Mouse (Mus musculus) thymus, adult 2 months (tissue): ENCODE data around the gene Stip1. TPM values are rescaled to one million over a fixed set of nuclear protein-coding genes. Genes with fewer than 3 reads are reported as not detected.
"Not testable (repeated sequence)": the region's sequence is repeated elsewhere in the genome, so short reads cannot be mapped to it uniquely, and the experiment has no call there.

Experiments
- DNase-seq: peaks from one replicate; pipeline ENCODE4 v3.0.0; 2021
- H3K27ac ChIP-seq: fragments of 200-500 bp; 2 replicates; pipeline ENCODE4 v1.5.1; 2012; ENCODE audit warnings: low read length, control low read depth; ENCODE audit not compliant: control insufficient read depth, insufficient read depth
- H3K27me3 ChIP-seq: fragments of 200-500 bp; 2 replicates; pipeline ENCODE4 v1.6.1; 2012; ENCODE audit warnings: mild to moderate bottlenecking, low read length, moderate library complexity, mixed read lengths; ENCODE audit not compliant: control insufficient read depth, insufficient read depth
- H3K36me3 ChIP-seq: fragments of 200-500 bp; 2 replicates; pipeline ENCODE4 v1.6.1; 2012; ENCODE audit warnings: mild to moderate bottlenecking, low read length, moderate library complexity; ENCODE audit not compliant: control insufficient read depth, insufficient read depth
- H3K4me1 ChIP-seq: fragments of 200-500 bp; replicated peaks from 2 replicates; pipeline ENCODE4 v1.6.1; 2012; ENCODE audit warnings: low read length; ENCODE audit not compliant: control insufficient read depth, insufficient read depth
- H3K4me3 ChIP-seq: fragments of 200-500 bp; 2 replicates; pipeline ENCODE4 v1.5.1; 2012; ENCODE audit warnings: mild to moderate bottlenecking, low read length, control low read depth, moderate library complexity; ENCODE audit not compliant: control insufficient read depth, insufficient read depth
- CTCF ChIP-seq: fragments of 200-500 bp; IDR thresholded peaks from 2 replicates; pipeline ENCODE4 v1.5.1; 2012; ENCODE audit warnings: mild to moderate bottlenecking, control low read depth, low read length, moderate library complexity, borderline replicate concordance; ENCODE audit not compliant: control insufficient read depth, poor library complexity, insufficient read depth; ENCODE audit errors: extremely low read depth
- POLR2A ChIP-seq: fragments of 200-500 bp; IDR thresholded peaks from 2 replicates; pipeline ENCODE4 v1.6.1; 2012; ENCODE audit warnings: mild to moderate bottlenecking, low read length, control low read depth, moderate library complexity; ENCODE audit not compliant: control insufficient read depth, poor library complexity, insufficient read depth; ENCODE audit errors: extremely low read depth
- WGBS: fragments of 180-500 bp; shearing (Covaris S2); methylation state at CpG from one replicate; pipeline ENCODE4 v1.1.7; 2018; 5-methylcytosine and 5-hydroxymethylcytosine counted together
- polyA plus RNA-seq: library from polyadenylated mRNA; depleted of rRNA; stranded (reverse); fragments of >200 nt; gene quantifications from 2 replicates; pipeline ENCODE4 v1.2.3, GENCODE M21; 2012

Gene Stip1
- polyA plus RNA-seq, 1 experiment: 87.4 TPM

GRCm38 (mm10) chr19:7055173-7055572, 15.4 kb upstream of the Stip1 start:
- Histone ChIP-seq H3K27me3 (no peaks in the 10 kb centered on the region), H3K4me3 (no peak overlapping the region), H3K27ac (no peak overlapping the region), H3K36me3 (no peaks in the 10 kb centered on the region), H3K4me1 (peaks cover 18% of the 10 kb centered on the region)
- no peak for DNase-seq
- WGBS: 65% methylated on average over 3 of the region's 3 CpGs
- TF ChIP-seq CTCF: no peak

- Histone ChIP-seq H3K36me3 (no peaks in the 10 kb centered on the region), H3K27ac (no peak overlapping the region), H3K4me1 (peaks cover 18% of the 10 kb centered on the region), H3K27me3 (no peaks in the 10 kb centered on the region), H3K4me3 (no peak overlapping the region)
- TF ChIP-seq POLR2A: no peak
- no peak for DNase-seq
- WGBS: 49% methylated on average over 10 of the region's 10 CpGs
These were observed 15.0 kb upstream of the Stip1 start for GRCm38 (mm10) chr19:7054772-7055171.

DNA sequence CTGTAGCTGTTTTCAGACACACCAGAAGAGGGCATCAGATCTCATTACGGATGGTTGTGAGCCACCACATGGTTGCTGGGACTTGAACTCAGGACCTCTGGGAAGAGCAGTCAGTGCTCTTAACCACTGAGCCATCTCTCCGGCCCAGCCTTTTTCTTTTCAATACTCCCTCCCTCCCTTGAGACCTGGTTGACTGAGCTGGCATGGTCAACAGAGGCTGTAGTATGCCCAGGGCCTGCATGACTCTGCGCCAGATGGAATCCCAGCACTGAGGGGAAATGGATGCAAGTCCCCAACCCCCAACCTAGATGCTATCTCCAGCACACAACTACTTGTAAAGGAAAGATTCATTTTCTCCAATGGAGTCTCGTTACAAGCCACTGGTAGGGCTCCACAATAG, 13.6 kb upstream of the Stip1 start:
- H3K27ac ChIP-seq, H3K36me3 ChIP-seq, H3K4me3 ChIP-seq, H3K27me3 ChIP-seq, DNase-seq: not testable (repeated sequence)
- 93% methylated on average over 4 of the region's 4 CpGs for WGBS
- peaks cover 18% of the 10 kb centered on the region for H3K4me1 ChIP-seq

- H3K27me3 ChIP-seq: no peaks in the 10 kb centered on the region
- TF ChIP-seq POLR2A: no peak
- no peak for TF ChIP-seq CTCF
- H3K27ac ChIP-seq: no peak overlapping the region
- H3K4me3 ChIP-seq: no peak overlapping the region
- no peak for DNase-seq
- no peaks in the 10 kb centered on the region for H3K36me3 ChIP-seq
- WGBS: 91% methylated on average over 4 of the region's 4 CpGs
- H3K4me1 ChIP-seq: peaks cover 3% of the 10 kb centered on the region; the same call in 1 of the 2 replicates
These were observed 4.9 kb upstream of the Stip1 start for GRCm38 (mm10) chr19:7044706-7045105.

GRCm38 (mm10) chr19:7044279-7044678, 4.5 kb upstream of the Stip1 start:
- TF ChIP-seq CTCF: no peak
- TF ChIP-seq POLR2A: no peak
- DNase-seq: no peak
- Histone ChIP-seq H3K27me3 (no peaks in the 10 kb centered on the region), H3K4me1 (peaks cover 3% of the 10 kb centered on the region; the same call in 1 of the 2 replicates), H3K27ac (no peak overlapping the region), H3K4me3 (no peak overlapping the region), H3K36me3 (no peaks in the 10 kb centered on the region)
- WGBS: 96% methylated on average over 4 of the region's 4 CpGs

DNA sequence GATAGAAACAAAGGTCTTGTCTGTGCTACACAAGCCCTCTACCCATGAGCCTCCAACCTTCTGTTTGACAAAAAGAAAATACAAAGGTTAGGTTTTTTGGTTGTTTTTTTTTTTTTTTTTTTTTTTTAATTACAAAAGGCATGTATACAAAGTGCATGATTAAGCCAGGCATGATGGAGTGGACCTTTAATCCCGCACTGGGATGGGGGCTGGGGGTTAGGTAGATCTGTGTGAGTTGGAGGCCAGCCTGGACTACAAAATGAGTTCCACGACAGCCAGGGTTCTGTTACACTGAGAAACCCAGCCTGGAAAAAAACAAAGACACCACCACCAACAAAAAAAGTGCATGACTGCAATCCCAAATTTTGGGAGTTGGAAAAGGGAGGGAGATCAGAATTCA, 1.4 kb upstream of the Stip1 start:
- peaks cover 7% of the 10 kb centered on the region; the same call in 1 of the 2 replicates for H3K4me1 ChIP-seq
- no peaks in the 10 kb centered on the region for H3K27me3 ChIP-seq
- no peaks in the 10 kb centered on the region for H3K36me3 ChIP-seq
- no peak overlapping the region for H3K4me3 ChIP-seq
- no peak overlapping the region; the same call in 1 of the 2 replicates for H3K27ac ChIP-seq
- WGBS: 96% methylated on average over 2 of the region's 2 CpGs
- DNase-seq: no peak
- TF ChIP-seq POLR2A: no peak
- TF ChIP-seq CTCF: no peak

DNA sequence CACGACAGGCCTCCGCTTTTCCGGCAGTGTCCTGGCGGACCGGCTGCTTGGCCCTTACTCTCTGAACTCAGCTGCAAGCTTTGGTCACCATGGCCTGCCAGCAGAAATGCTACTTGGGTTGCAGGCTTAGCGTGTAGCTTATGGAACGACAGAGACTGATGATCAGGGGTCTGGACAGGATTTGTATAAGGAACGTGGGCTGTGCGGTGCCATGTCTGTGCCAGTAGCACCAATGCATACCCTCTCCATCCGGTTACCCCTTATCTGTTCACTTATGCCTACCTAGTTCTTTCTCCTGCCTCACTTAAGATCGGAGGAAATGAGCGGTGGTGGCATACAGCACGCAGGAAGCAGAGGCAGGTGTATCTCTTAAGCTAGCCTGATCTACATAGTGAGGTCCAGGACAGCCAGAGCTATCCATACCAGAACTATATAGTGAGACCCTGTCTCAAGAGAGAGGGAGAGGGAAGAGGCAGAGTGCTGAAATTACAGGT, 917 bp upstream of the Stip1 start:
- 11% methylated on average over 13 of the region's 13 CpGs for WGBS
- Histone ChIP-seq H3K4me1 (peaks cover 7% of the 10 kb centered on the region; the same call in 1 of the 2 replicates), H3K4me3 (peak overlapping the region; percentile 66), H3K27ac (peak overlapping the region; percentile 91), H3K27me3 (no peaks in the 10 kb centered on the region), H3K36me3 (no peaks in the 10 kb centered on the region)
- DNase-seq: peak; percentile 53
- TF ChIP-seq CTCF: 0 out of 2 replicates have a peak, but pooled peaks have one; percentile 1
- no peak for TF ChIP-seq POLR2A
